Mouse (Mus musculus) Patski (cell line): ENCODE measurements around the gene E2f8. TPM values are rescaled to one million over a fixed set of nuclear protein-coding genes. Genes with fewer than 3 reads are reported as not detected.

Source experiments
- ATAC-seq: fragments of 100-300 bp; one replicate; pipeline ENCODE4 v1.8.0; 2021
- CTCF ChIA-PET: fragments of 350-600 bp; sonication (Branson Sonifier 250); formaldehyde crosslinking; loops from one replicate; lab custom pipeline; 2022; ENCODE audit warnings: inconsistent platforms; lab: Charles Lee
- POLR2A ChIA-PET: fragments of 350-600 bp; sonication (Branson Sonifier 250); formaldehyde crosslinking; loops from one replicate; lab custom pipeline; 2022; ENCODE audit warnings: antibody characterized with exemption, inconsistent platforms; lab: Charles Lee
- DNase-seq: peaks from one replicate; pipeline ENCODE4 v3.0.0-alpha.2; 2011; ENCODE audit warnings: low read depth, low spot score
- H3K27me3 ChIP-seq: fragments of 371-371 bp; one replicate; pipeline ENCODE4 v1.5.1; 2021
- CTCF ChIP-seq: fragments of 100-300 bp; IDR thresholded peaks from one replicate; pipeline ENCODE4 v1.5.1; 2021
- in situ Hi-C: fragments of 300-500 bp; cut with MboI; formaldehyde crosslinking; loops from 3 replicates; pipeline ENCODE4 v1.11.1; 2018; ENCODE audit warnings: low pct_unique_long_range_greater_than_20kb, mixed read lengths
- polyA plus RNA-seq: library from polyadenylated mRNA; unstranded; gene quantifications from one replicate; pipeline ENCODE4 v1.2.3, GENCODE M21; 2021

E2f8 gene
- polyA plus RNA-seq, 1 experiment from 2014 or later, result 8.7 TPM

DNA sequence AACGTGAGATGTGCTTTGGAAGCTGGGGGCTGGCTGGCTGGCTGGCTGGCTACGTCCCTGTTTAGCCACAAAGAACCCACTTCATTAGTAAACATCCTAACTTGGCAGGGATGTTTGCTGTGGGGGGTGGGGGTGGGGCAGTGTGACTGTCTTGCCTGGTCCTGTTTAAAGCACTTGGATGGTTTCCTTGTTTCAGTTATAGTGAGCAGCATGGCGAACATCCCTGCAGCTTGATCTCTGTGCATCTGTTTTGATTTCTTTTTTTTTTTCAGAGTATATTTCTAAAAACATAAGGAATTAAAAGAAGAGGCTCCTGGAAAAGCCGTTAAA is 27.9 kb upstream of the E2f8 start:
- DNase-seq (no peak), ATAC-seq (no peak)
- H3K27me3 ChIP-seq, result no peaks in the 10 kb centered on the region
- ChIA-PET CTCF (interaction anchor here (1.0 to 1.7 kb wide), 3 partner anchors 15 to 464 kb away, joined by 3 to 5 read pairs (median 4); no protein-coding TSS in a partner anchor), POLR2A (no interaction called here)
- in situ Hi-C loops, result no loop called here
- TF ChIP-seq CTCF, result no peak

DNA sequence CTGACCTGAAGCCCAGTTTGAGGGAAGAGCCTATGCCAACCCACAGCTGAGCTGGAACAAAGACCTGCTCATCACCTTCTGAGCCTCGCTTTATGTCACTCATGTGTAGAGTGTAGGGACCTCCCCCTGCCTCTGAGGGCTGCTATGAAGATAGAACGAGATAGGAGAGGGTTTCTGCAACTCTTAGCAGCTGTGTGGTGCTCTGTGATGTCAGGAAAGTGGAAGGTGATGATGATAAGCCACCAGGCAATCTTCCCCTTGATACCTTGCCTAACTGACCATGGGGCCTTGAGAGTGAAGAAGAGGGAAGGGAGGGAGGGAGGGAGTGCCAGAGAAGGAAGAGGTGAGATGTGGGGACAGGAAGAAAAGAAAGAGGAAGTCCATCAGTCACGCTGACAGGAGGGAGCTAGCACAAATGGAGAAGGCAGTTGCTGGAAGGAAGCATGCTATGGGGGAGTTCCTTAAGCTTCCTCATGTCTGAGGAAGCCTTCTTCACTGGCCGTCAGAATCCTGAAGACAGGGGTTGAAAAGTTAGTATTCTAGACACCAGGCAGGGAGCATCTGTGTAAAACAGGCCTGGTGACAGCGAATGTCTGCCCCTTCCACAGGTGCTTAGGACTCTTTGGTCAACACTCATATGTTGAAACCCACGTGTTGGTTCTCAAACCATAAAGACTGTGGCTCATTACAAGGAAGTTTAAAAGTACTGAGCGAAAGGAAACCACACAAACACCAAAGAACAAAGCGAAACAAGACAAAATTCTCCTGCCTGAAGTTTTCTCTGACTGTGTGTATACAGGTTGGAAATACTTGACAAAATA is 27.3 kb upstream of the E2f8 start, which contains the start of gene Nav2:
Nav2 (plus strand) TSS at position 196 of the 821 bp plus-strand sequence.
- no peak for TF ChIP-seq CTCF
- ChIA-PET POLR2A (no interaction called here), CTCF (interaction anchor here (1.0 to 1.7 kb wide), 3 partner anchors 15 to 465 kb away, joined by 3 to 5 read pairs (median 3); no protein-coding TSS in a partner anchor)
- in situ Hi-C loops, result no loop called here
- no peak for ATAC-seq
- no peak for DNase-seq
- no peaks in the 10 kb centered on the region for H3K27me3 ChIP-seq

DNA sequence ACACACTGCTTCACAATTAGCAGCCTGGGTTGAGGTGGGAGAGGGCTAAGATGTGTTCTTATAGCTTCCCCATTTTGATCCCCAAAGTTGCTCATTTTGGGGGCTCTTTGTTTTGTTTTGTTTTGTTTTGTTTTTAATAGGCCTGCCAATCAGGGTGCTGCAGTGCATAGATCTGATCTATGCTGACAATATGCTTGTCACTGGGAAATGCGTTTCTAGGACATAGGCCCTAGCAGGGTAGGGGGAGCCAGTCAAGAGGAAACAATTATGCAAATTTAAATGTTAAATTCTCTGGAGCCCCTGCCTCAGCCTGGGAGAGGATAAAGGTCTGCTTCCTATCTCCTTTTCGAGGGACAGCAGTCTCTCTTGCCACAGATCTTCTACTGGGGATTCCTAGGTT is 21.1 kb upstream of the E2f8 start:
- DNase-seq, result no peak
- ChIA-PET CTCF (interaction anchor here (1.0 kb wide), 1 partner anchor 223 kb away, joined by 4 read pairs; no protein-coding TSS in a partner anchor), POLR2A (no interaction called here)
- ATAC-seq, result no peak
- no peaks in the 10 kb centered on the region for H3K27me3 ChIP-seq
- in situ Hi-C loops, result no loop called here
- no peak for TF ChIP-seq CTCF

DNA sequence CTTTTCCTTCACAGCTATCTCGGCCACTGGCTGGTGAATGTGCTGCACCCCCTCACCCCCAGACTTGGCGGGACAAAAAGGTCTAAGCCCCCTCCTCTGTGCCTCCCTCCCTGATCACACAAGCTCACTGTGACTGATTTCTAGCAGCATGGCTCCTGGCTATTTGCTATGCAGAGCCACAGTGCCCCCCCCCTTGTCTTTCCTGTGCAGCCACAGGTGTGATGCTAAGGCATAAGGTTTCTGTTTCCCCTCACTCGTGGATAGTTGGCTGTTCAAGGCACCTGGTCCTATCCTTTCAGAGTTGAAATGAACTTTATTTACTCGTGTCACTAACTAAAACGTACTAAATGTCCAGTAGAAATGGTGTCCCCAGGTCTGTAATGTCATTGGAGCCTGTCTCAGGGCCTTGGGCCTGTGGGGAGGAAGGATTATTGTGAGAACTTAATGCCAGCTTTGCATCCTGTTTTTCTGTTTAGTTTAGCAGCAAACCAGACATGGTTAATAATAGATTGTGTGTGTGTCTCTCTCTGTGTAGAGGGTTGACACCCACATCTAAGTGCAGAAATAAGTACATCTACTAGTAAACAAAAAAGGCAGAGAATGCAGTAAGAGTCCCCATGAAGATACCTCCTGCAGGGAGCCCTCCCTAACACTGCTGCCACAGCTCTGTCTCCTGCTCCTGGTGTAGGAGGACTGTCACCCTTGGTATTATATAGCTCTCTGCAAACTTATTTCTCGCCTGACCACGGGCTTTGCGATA is 19.2 kb upstream of the E2f8 start:
- no peak for ATAC-seq
- in situ Hi-C loops, result no loop called here
- CTCF ChIA-PET, result interaction anchor here (1.1 kb wide), 1 partner anchor 31 kb away, joined by 3 read pairs; no protein-coding TSS in a partner anchor
- no peak for TF ChIP-seq CTCF
- POLR2A ChIA-PET, result interaction anchor here (0.6 kb wide), 1 partner anchor 14 kb away, joined by 3 read pairs; no protein-coding TSS in a partner anchor
- H3K27me3 ChIP-seq, result no peaks in the 10 kb centered on the region
- no peak for DNase-seq

DNA sequence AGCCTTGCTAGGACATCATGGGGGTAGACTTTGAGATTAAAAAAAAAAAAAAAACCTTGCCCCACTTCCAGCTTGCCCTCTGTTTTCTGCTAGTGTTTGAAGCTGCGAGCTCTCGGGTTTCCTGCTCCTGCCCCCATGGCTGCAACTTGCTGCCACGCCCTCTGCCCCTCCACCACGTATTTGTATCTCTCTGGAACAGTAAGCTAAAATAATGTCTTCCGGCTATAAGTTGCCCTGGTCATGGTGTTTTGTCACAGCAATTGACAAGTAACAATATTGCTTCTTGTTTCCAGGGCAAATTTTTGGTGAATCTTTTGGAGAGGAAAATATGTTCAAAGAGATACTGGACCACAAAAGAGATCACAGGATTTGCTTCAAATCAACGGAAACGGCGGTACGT is 17.0 kb upstream of the E2f8 start:
- no peak for ATAC-seq
- no peaks in the 10 kb centered on the region for H3K27me3 ChIP-seq
- no peak for TF ChIP-seq CTCF
- no peak for DNase-seq
- ChIA-PET POLR2A (no interaction called here), CTCF (interaction anchor here (1.0 to 1.3 kb wide), 2 partner anchors 18 to 30 kb away, joined by 3 read pairs; no protein-coding TSS in a partner anchor)
- in situ Hi-C loops, result loop anchor here (10.0 to 25.0 kb wide), 3 partner anchors 196 to 536 kb away; no protein-coding TSS in a partner anchor

DNA sequence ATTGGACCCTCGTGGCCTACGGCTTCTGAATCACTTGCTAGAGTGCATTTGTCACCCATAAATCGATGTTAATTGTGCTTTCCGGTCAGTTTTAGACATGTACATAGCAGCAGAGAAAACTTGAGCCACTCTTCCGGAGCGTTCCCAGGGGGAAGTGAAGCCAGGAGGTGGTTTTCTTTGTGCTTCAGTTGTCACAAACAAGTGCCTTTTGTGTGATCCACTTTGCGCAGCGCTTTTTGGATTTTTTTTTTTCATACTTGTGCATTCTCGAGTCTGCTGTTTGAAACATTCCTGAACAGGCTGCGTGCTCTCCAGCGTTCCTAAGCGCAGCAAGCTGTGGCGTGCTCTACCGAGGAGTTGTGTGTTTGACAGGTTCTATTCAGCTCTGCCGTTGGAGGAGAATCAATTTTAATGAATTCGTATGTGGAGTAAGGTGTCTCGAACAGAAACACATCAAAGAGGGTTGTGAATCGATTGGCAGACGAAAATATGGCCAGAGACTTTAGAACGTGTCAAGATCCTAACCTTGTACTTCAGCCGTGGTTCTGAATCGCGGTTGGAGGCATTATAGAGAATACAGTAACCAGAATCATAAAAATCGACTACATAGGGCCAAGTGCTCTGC is 16.3 kb upstream of the E2f8 start:
- in situ Hi-C loops, result loop anchor here (10.0 to 25.0 kb wide), 3 partner anchors 197 to 537 kb away; no protein-coding TSS in a partner anchor
- CTCF ChIA-PET, result interaction anchor here (1.0 to 1.3 kb wide), 3 partner anchors 19 to 85 kb away, joined by 3 read pairs; no protein-coding TSS in a partner anchor
- peak; percentile 89 for ATAC-seq
- no peaks in the 10 kb centered on the region for H3K27me3 ChIP-seq
- POLR2A ChIA-PET, result no interaction called here
- no peak for TF ChIP-seq CTCF
- DNase-seq, result peak; percentile 83

DNA sequence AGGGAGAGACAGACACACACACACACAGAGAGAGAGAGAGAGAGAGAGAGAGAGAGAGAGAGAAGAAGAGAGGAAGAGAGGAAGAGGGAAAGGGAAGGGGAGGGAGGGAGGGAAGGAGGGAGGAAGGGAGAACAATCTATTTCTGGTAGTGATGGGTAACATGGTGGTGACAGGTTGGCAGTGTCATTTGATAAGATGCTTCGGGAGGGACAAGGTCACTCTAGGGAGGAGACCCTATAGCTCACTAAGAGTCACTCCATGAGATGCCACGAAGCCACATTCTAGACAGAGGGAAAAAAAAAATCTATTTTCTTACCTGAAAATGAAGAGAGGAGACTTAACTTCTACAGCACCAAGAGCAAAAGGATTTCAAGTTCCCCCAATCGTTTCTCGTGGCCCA is 14.7 kb upstream of the E2f8 start:
- no peak for TF ChIP-seq CTCF
- DNase-seq (no peak), ATAC-seq (no peak)
- CTCF ChIA-PET, result interaction anchor here (1.5 to 4.1 kb wide), 6 partner anchors 13 to 231 kb away, joined by 3 to 29 read pairs (median 10); partner anchors contain the start of gene E2f8
- in situ Hi-C loops, result loop anchor here (10.0 to 25.0 kb wide), 3 partner anchors 199 to 539 kb away; no protein-coding TSS in a partner anchor
- POLR2A ChIA-PET, result no interaction called here
- H3K27me3 ChIP-seq, result no peaks in the 10 kb centered on the region

DNA sequence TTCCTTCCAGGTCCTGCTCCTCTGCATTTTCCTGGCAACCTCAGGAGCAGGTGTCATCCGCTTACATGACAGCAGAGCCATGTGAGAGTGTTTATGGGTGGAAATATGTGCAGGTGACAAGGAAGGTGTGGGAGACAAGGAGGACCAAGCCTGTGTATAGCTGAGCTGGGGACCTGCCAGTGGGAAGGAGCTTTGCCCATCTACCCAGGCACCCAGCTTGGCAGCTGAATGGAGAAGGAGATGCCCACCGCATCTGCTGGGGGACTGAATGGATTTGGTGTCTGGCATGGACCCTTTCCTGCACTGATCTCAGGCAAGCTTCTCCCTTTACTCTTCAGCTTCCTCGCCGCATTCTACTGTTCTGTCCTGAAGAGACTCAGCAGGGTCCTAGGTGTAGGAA is 14.1 kb upstream of the E2f8 start:
- ChIA-PET CTCF (interaction anchor here (0.7 to 4.1 kb wide), 15 partner anchors 13 to 231 kb away, joined by 3 to 29 read pairs (median 7); partner anchors contain the start of gene E2f8), POLR2A (no interaction called here)
- in situ Hi-C loops, result loop anchor here (10.0 to 25.0 kb wide), 3 partner anchors 199 to 539 kb away; no protein-coding TSS in a partner anchor
- DNase-seq (no peak), ATAC-seq (no peak)
- no peaks in the 10 kb centered on the region for H3K27me3 ChIP-seq
- TF ChIP-seq CTCF, result no peak

DNA sequence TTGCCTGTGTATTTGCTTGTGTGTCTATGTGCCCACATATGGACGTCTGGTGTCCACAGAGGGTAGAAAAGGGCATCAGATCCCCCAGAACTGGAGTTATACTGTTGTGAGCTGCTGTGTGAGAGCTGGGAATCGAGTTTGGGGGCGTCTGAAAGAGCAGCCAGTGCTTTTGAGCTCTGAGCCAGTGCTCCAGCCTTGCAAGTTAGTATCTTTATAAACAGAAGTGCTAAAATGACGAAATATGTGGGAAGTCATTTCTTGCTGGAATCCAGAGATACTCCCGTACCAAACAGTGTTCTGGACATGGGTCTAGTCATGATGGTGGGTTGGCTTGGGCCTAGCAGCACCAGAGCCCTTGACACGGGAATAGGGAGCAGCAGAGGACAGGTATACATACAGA is 13.4 kb upstream of the E2f8 start:
- DNase-seq, result no peak
- in situ Hi-C loops, result loop anchor here (5.0 to 25.0 kb wide), 4 partner anchors 200 to 540 kb away; no protein-coding TSS in a partner anchor
- no peak for TF ChIP-seq CTCF
- no peak for ATAC-seq
- POLR2A ChIA-PET, result no interaction called here
- no peaks in the 10 kb centered on the region for H3K27me3 ChIP-seq
- CTCF ChIA-PET, result interaction anchor here (0.6 to 4.1 kb wide), 23 partner anchors 11 to 232 kb away, joined by 3 to 29 read pairs (median 4); partner anchors contain the start of gene E2f8
